Mouse (Mus musculus): ENCODE measurements at regions not wholly inside any gene's neighbourhood (a gene's known extent, or its start where the extent isn't known, plus 50 kb on each side); places are given as distances from the start of the nearest gene placed in this dataset.

- no peak for DNase-seq
Measured at GRCm38 (mm10) chr5:39155763-39156162, 279.2 kb upstream of the Clnk start.

GRCm38 (mm10) chr5:39153291-39153794, 276.7 kb upstream of the Clnk start:
- no peak for DNase-seq

- no peak for DNase-seq
Measured at GRCm38 (mm10) chr5:39151917-39152316, 275.3 kb upstream of the Clnk start.

GRCm38 (mm10) chr5:39150891-39151290, 274.3 kb upstream of the Clnk start:
- DNase-seq, result no peak

GRCm38 (mm10) chr5:39145658-39146057, 269.0 kb upstream of the Clnk start:
- DNase-seq, result no peak

GRCm38 (mm10) chr5:39144225-39144624, 267.6 kb upstream of the Clnk start:
- DNase-seq, result no peak

- DNase-seq, result no peak
Measured at GRCm38 (mm10) chr5:39143648-39144047, 267.0 kb upstream of the Clnk start.

GRCm38 (mm10) chr5:39138375-39138774, 261.8 kb upstream of the Clnk start:
- DNase-seq, result no peak

GRCm38 (mm10) chr5:39128931-39129330, 252.3 kb upstream of the Clnk start:
- DNase-seq, result no peak

- no peak for DNase-seq
Measured at GRCm38 (mm10) chr5:39126833-39127232, 250.2 kb upstream of the Clnk start.

GRCm38 (mm10) chr5:39126270-39126691, 249.7 kb upstream of the Clnk start:
- DNase-seq, result no peak

- DNase-seq, result no peak
Measured at GRCm38 (mm10) chr5:39110336-39110735, 233.7 kb upstream of the Clnk start.

- DNase-seq, result peak; percentile 26
Measured at GRCm38 (mm10) chr5:39109526-39109925, 232.9 kb upstream of the Clnk start.

GRCm38 (mm10) chr5:39099113-39099512, 222.5 kb upstream of the Clnk start:
- DNase-seq, result no peak

- no peak for DNase-seq
Measured at GRCm38 (mm10) chr5:39094875-39095274, 218.3 kb upstream of the Clnk start.

GRCm38 (mm10) chr5:39076555-39077178, 200.1 kb upstream of the Clnk start:
- DNase-seq, result peak; percentile 88

- no peak for DNase-seq
Measured at GRCm38 (mm10) chr5:39069683-39070082, 193.1 kb upstream of the Clnk start.

GRCm38 (mm10) chr5:39063061-39063460, 186.4 kb upstream of the Clnk start:
- no peak for DNase-seq

GRCm38 (mm10) chr5:39052490-39053250, 176.1 kb upstream of the Clnk start:
- no peak for DNase-seq

GRCm38 (mm10) chr5:39050512-39050911, 173.9 kb upstream of the Clnk start:
- no peak for DNase-seq

GRCm38 (mm10) chr5:39049141-39049540, 172.5 kb upstream of the Clnk start:
- no peak for DNase-seq

GRCm38 (mm10) chr5:39040467-39040866, 163.9 kb upstream of the Clnk start:
- DNase-seq, result no peak

GRCm38 (mm10) chr5:39023241-39023640, 146.6 kb upstream of the Clnk start:
- DNase-seq, result no peak

GRCm38 (mm10) chr5:39000643-39001042, 124.0 kb upstream of the Clnk start:
- peak; percentile 8 for DNase-seq

All from cerebellum, adult 9-11 months (tissue).